Mouse (Mus musculus) lung, embryonic 14.5 days (tissue): ENCODE data around the gene Mcrs1. TPM values are rescaled to one million over a fixed set of nuclear protein-coding genes. Genes with fewer than 3 reads are reported as not detected.
A peak's percentile ranks its signal among the peaks of the same experiment; 100 is the strongest.

Experiments
- ATAC-seq: fragments of 200-750 bp; cut with Nextera tagmentation; 2 replicates; pipeline ENCODE4 v1.8.0; 2017; ENCODE audit warnings: mild to moderate bottlenecking, moderate TSS enrichment, moderate library complexity; ENCODE audit not compliant: insufficient read depth
- DNase-seq: peaks from one replicate; pipeline ENCODE4 v3.0.0-alpha.2; 2015
- H3K27ac ChIP-seq: fragments of 300-500 bp; sonication (generic); 2 replicates; pipeline ENCODE4 v1.5.1; 2014; ENCODE audit warnings: low read depth, mild to moderate bottlenecking, moderate library complexity
- H3K27me3 ChIP-seq: fragments of 300-500 bp; sonication (generic); 2 replicates; pipeline ENCODE4 v1.6.1; 2014; ENCODE audit warnings: low read length, control low read depth; ENCODE audit not compliant: insufficient read depth
- H3K36me3 ChIP-seq: fragments of 300-500 bp; sonication (generic); 2 replicates; pipeline ENCODE4 v1.6.1; 2014; ENCODE audit warnings: control low read depth; ENCODE audit not compliant: insufficient read depth
- H3K4me1 ChIP-seq: fragments of 300-500 bp; sonication (generic); 2 replicates; pipeline ENCODE4 v1.6.1; 2014; ENCODE audit warnings: antibody characterized with exemption, control low read depth; ENCODE audit not compliant: insufficient read depth
- H3K4me2 ChIP-seq: fragments of 300-500 bp; sonication (generic); 2 replicates; pipeline ENCODE4 v1.6.1; 2014; ENCODE audit warnings: mild to moderate bottlenecking
- H3K4me3 ChIP-seq: fragments of 300-500 bp; sonication (generic); 2 replicates; pipeline ENCODE4 v1.5.1; 2014; ENCODE audit warnings: low read depth, low read length
- H3K9ac ChIP-seq: fragments of 300-500 bp; sonication (generic); 2 replicates; pipeline ENCODE4 v1.6.1; 2014
- H3K9me3 ChIP-seq: fragments of 300-500 bp; sonication (generic); 2 replicates; pipeline ENCODE4 v1.6.1; 2016; ENCODE audit warnings: low read depth, low read length, control low read depth
- CTCF ChIP-seq: IDR thresholded peaks from 2 replicates; pipeline ENCODE4 v1.5.1; 2016; ENCODE audit warnings: antibody characterized with exemption, low read depth
- WGBS: fragments of 180-500 bp; shearing (Covaris S2); extraction: QIAGEN DNeasy Blood & Tissue Kit; methylation state at CpG from one replicate; pipeline ENCODE4 v1.1.7; 2014; 5-methylcytosine and 5-hydroxymethylcytosine counted together
- polyA plus RNA-seq: library from polyadenylated mRNA; unstranded; fragments of >200 nt; fragmentation: Nextera tagmentation; extraction: Ambion mirVana; gene quantifications from 2 replicates; pipeline ENCODE4 v1.2.1, GENCODE M21; 2014

Mcrs1 gene
- polyA plus RNA-seq, 1 experiment from 2014 or later: 155 TPM

- no peak overlapping the region for H3K9ac ChIP-seq
- 34% methylated on average over 12 of the region's 12 CpGs for WGBS
- TF ChIP-seq CTCF: no peak
- H3K4me2 ChIP-seq: no peak overlapping the region
- no peaks in the 10 kb centered on the region for H3K36me3 ChIP-seq
- peaks cover 17% of the 10 kb centered on the region for H3K27me3 ChIP-seq
- ATAC-seq (no peak), DNase-seq (no peak)
- no peaks in the 10 kb centered on the region for H3K9me3 ChIP-seq
- H3K4me1 ChIP-seq: no peaks in the 10 kb centered on the region
- H3K27ac ChIP-seq: no peak overlapping the region
- H3K4me3 ChIP-seq: no peak overlapping the region
These were observed 17.3 kb downstream of the Mcrs1 start for GRCm38 (mm10) chr15:99234326-99235010.

- Histone ChIP-seq H3K4me1 (no peaks in the 10 kb centered on the region), H3K27me3 (peaks cover 17% of the 10 kb centered on the region), H3K9ac (no peak overlapping the region), H3K27ac (no peak overlapping the region), H3K36me3 (no peaks in the 10 kb centered on the region), H3K4me3 (no peak overlapping the region), H3K4me2 (no peak overlapping the region), H3K9me3 (no peaks in the 10 kb centered on the region)
- WGBS: 49% methylated on average over 17 of the region's 17 CpGs
- TF ChIP-seq CTCF: no peak
- DNase-seq (no peak), ATAC-seq (no peak)
These were observed 18.0 kb downstream of the Mcrs1 start for GRCm38 (mm10) chr15:99233719-99234118.

- 59% methylated on average over 10 of the region's 10 CpGs for WGBS
- Histone ChIP-seq H3K4me1 (no peaks in the 10 kb centered on the region), H3K9me3 (no peaks in the 10 kb centered on the region), H3K27me3 (peaks cover 33% of the 10 kb centered on the region), H3K36me3 (no peaks in the 10 kb centered on the region), H3K4me3 (no peak overlapping the region), H3K27ac (no peak overlapping the region), H3K9ac (no peak overlapping the region), H3K4me2 (no peak overlapping the region)
- no peak for TF ChIP-seq CTCF
- ATAC-seq: no peak
- no peak for DNase-seq
These were observed 19.8 kb downstream of the Mcrs1 start for GRCm38 (mm10) chr15:99231998-99232397.

GRCm38 (mm10) chr15:99226090-99226489 lies 25.7 kb downstream of the Mcrs1 start:
- Histone ChIP-seq H3K4me3 (peak overlapping the region; percentile 43; the same call in 1 of the 2 replicates), H3K4me1 (peaks cover 8% of the 10 kb centered on the region; the same call in 1 of the 2 replicates)

GRCm38 (mm10) chr15:99225081-99225810 lies 26.5 kb downstream of the Mcrs1 start:
- WGBS: under 1% methylated on average over 22 of the region's 22 CpGs
- ATAC-seq: 0 out of 2 replicates have a peak, but pooled peaks have one; percentile 22
- H3K4me2 ChIP-seq: peak overlapping the region; percentile 77
- no peak overlapping the region for H3K27ac ChIP-seq
- no peak overlapping the region for H3K9ac ChIP-seq
- no peaks in the 10 kb centered on the region for H3K36me3 ChIP-seq
- TF ChIP-seq CTCF: no peak
- H3K4me3 ChIP-seq: peak overlapping the region; percentile 43
- H3K4me1 ChIP-seq: peaks cover 8% of the 10 kb centered on the region; the same call in 1 of the 2 replicates
- H3K27me3 ChIP-seq: peaks cover 87% of the 10 kb centered on the region
- DNase-seq: peak; percentile 65
- no peaks in the 10 kb centered on the region for H3K9me3 ChIP-seq

More at GRCm38 (mm10) chr15:99226090-99226489, 25.7 kb downstream of the Mcrs1 start:
- ATAC-seq (no peak), DNase-seq (no peak)
- Histone ChIP-seq H3K27me3 (peaks cover 83% of the 10 kb centered on the region), H3K27ac (no peak overlapping the region), H3K9me3 (no peaks in the 10 kb centered on the region), H3K36me3 (no peaks in the 10 kb centered on the region), H3K9ac (no peak overlapping the region), H3K4me2 (no peak overlapping the region)
- no peak for TF ChIP-seq CTCF
- WGBS: 22% methylated on average over 14 of the region's 14 CpGs

GRCm38 (mm10) chr15:99224208-99224911 lies 27.4 kb downstream of the Mcrs1 start, which contains the start of gene Kcnh3:
Kcnh3 (plus strand) TSS chr15:99224861.
- H3K4me1 ChIP-seq: peaks cover 8% of the 10 kb centered on the region; the same call in 1 of the 2 replicates
- peak within 1 kb of the TSS; percentile 77 for H3K4me2 ChIP-seq
- peak; percentile 61 for DNase-seq
- 2% methylated on average over 64 of the region's 66 CpGs for WGBS
- peaks cover 89% of the 10 kb centered on the region for H3K27me3 ChIP-seq
- H3K36me3 ChIP-seq: no peaks in the 10 kb centered on the region
- H3K4me3 ChIP-seq: peak within 1 kb of the TSS; percentile 43
- no peak within 1 kb of the TSS for H3K27ac ChIP-seq
- TF ChIP-seq CTCF: no peak
- peak within 1 kb of the TSS; percentile 20; the same call in 1 of the 2 replicates for H3K9ac ChIP-seq
- ATAC-seq: peak; percentile 53; the same call in 1 of the 2 replicates
- no peaks in the 10 kb centered on the region for H3K9me3 ChIP-seq
